Mouse (Mus musculus) heart, embryonic 14.5 days (tissue): ENCODE measurements at regions not wholly inside any gene's neighbourhood (a gene's known extent, or its start where the extent isn't known, plus 50 kb on each side); places are given as distances from the start of the nearest gene placed in this dataset. TPM values are rescaled to one million over a fixed set of nuclear protein-coding genes. Genes with fewer than 3 reads are reported as not detected.

ENCODE experiments used
- ATAC-seq: fragments of 200-750 bp; cut with Nextera tagmentation; 2 replicates; pipeline ENCODE4 v1.8.0; 2017; ENCODE audit warnings: low read depth, moderate TSS enrichment; ENCODE audit not compliant: insufficient number of reproducible peaks, insufficient read depth, low FRiP score
- H3K27ac ChIP-seq, 2 experiments: fragments of 200-500 bp in 1 of 2; fragments of 300-500 bp in 1 of 2; sonication (generic) in 1 of 2; replicated peaks in 1 of 2; 2 replicates each; pipeline ENCODE4 v1.5.1; 2012 to 2014; ENCODE audit warnings: low read depth in 2 of 2, low read length in 2 of 2, control low read depth in 1 of 2, mild to moderate bottlenecking in 1 of 2, mixed read lengths in 1 of 2; ENCODE audit not compliant: control insufficient read depth in 1 of 2, insufficient read depth in 1 of 2
- H3K27me3 ChIP-seq: fragments of 300-500 bp; sonication (generic); 2 replicates; pipeline ENCODE4 v1.6.1; 2014; ENCODE audit warnings: mild to moderate bottlenecking, low read length, control low read depth; ENCODE audit not compliant: control insufficient read depth, insufficient read depth
- H3K36me3 ChIP-seq: fragments of 300-500 bp; sonication (generic); 2 replicates; pipeline ENCODE4 v1.6.1; 2014; ENCODE audit warnings: mild to moderate bottlenecking, control low read depth, low read length, mixed read lengths; ENCODE audit not compliant: control insufficient read depth, insufficient read depth
- H3K4me1 ChIP-seq, 2 experiments: fragments of 200-500 bp in 1 of 2; fragments of 300-500 bp in 1 of 2; sonication (generic) in 1 of 2; 2 replicates each; pipeline ENCODE4 v1.6.1; 2012 to 2014; ENCODE audit warnings: low read length in 2 of 2, control low read depth in 1 of 2, mixed read lengths in 1 of 2; ENCODE audit not compliant: control insufficient read depth in 2 of 2, insufficient read depth in 2 of 2
- H3K4me2 ChIP-seq: fragments of 300-500 bp; sonication (generic); 2 replicates; pipeline ENCODE4 v1.6.1; 2014; ENCODE audit warnings: mild to moderate bottlenecking, low read length
- H3K4me3 ChIP-seq, 2 experiments: fragments of 200-500 bp in 1 of 2; fragments of 300-500 bp in 1 of 2; sonication (generic) in 1 of 2; 2 replicates each; pipeline ENCODE4 v1.5.1; 2012 to 2014; ENCODE audit warnings: low read length in 2 of 2, mild to moderate bottlenecking in 2 of 2, control low read depth in 1 of 2, low read depth in 1 of 2, moderate library complexity in 1 of 2; ENCODE audit not compliant: control insufficient read depth in 1 of 2, insufficient read depth in 1 of 2
- H3K9ac ChIP-seq: fragments of 300-500 bp; sonication (generic); 2 replicates; pipeline ENCODE4 v1.6.1; 2014; ENCODE audit warnings: mild to moderate bottlenecking, low read length
- H3K9me3 ChIP-seq: fragments of 300-500 bp; sonication (generic); 2 replicates; pipeline ENCODE4 v1.6.1; 2016; ENCODE audit warnings: low read length, control low read depth; ENCODE audit not compliant: control insufficient read depth
- WGBS: fragments of 180-500 bp; shearing (Covaris S2); extraction: QIAGEN DNeasy Blood & Tissue Kit; methylation state at CpG from one replicate; pipeline ENCODE4 v1.1.7; 2014; 5-methylcytosine and 5-hydroxymethylcytosine counted together
- microRNA-seq: library from miRNA; unstranded; fragments of <30 nt; microRNA quantifications from one replicate; pipeline ENCODE4, GENCODE M21; 2016

DNA sequence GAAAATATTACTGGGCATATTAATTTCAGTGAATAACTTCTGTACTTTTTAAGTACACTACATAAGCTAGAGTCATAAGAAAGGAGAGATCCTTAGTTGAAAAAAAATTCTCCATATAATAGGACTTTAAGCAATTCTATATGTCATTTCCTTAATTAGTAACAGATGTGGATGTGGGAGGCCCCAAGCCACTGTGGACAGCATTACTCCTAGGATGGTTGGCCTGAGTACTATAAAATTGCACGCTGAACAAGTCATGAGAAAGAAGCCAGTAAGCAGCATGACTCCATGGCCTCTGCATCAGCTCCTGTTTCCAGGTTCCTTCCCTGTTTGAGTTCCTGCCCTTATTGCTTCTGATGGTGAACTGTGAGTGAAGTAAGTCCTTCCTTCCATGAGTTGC, 272.4 kb upstream of the Slitrk5 start:
- no peak overlapping the region for H3K4me3 ChIP-seq
- no peak for ATAC-seq
- 82% methylated on average over 1 of the region's 1 CpGs for WGBS

DNA sequence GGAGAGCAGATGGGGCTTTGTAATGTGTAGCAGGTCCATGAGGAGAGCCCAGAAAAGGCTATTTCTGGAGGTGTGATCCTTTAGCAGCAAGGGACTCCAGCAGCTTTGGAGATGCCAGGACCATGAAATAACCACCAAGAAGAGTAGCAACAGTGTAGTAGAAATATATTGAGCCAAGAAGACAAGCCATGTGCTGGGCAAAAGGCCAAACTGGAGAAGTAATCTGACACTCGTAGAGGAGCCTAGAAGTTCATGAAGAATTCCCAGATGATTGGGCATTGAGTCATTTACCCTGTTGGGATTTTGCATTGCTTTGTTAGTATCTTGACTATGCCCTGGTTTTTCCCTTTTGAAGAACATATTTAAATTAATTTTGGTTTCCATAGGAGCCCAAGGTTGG, 271.3 kb upstream of the Slitrk5 start:
- 19% methylated on average over 1 of the region's 1 CpGs for WGBS
- ATAC-seq, result no peak
- Histone ChIP-seq H3K4me3 (no peak overlapping the region), H3K9me3 (no peaks in the 10 kb centered on the region), H3K4me1 (no peaks in the 10 kb centered on the region), H3K27me3 (no peaks in the 10 kb centered on the region), H3K4me2 (no peak overlapping the region), H3K9ac (no peak overlapping the region), H3K27ac (no peak overlapping the region), H3K36me3 (no peaks in the 10 kb centered on the region)

More for the DNA sequence above, 272.4 kb upstream of the Slitrk5 start:
- Histone ChIP-seq H3K4me1 (no peaks in the 10 kb centered on the region), H3K27ac (no peak overlapping the region), H3K9me3 (no peaks in the 10 kb centered on the region), H3K4me2 (no peak overlapping the region), H3K27me3 (no peaks in the 10 kb centered on the region), H3K9ac (no peak overlapping the region), H3K36me3 (no peaks in the 10 kb centered on the region)

DNA sequence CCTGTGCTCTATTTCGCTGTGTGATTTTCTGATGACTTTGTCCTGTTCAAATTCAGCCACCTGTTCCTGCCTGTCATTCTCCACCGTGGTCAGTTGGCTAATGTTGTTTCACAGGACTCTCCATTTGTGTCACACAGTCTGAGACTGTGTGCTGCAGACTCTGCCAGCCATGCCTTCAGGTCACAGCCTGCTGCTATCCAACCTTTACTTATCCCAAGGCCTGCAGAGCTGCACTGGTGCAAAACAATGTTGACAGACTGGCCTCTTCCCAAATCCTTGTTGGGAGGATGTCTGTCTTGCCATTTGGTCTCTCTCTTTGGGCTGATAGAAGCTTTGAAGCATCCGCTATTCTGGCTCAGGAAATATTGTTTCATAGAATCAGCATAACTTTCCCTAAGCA, 261.4 kb upstream of the Slitrk5 start:
- no peak overlapping the region for H3K9ac ChIP-seq
- 79% methylated on average over 3 of the region's 3 CpGs for WGBS
- no peaks in the 10 kb centered on the region for H3K27me3 ChIP-seq
- H3K27ac ChIP-seq, result no peak overlapping the region
- H3K4me3 ChIP-seq, result no peak overlapping the region
- no peaks in the 10 kb centered on the region for H3K36me3 ChIP-seq
- no peak overlapping the region for H3K4me2 ChIP-seq
- ATAC-seq, result no peak
- H3K4me1 ChIP-seq, result no peaks in the 10 kb centered on the region
- H3K9me3 ChIP-seq, result no peaks in the 10 kb centered on the region

DNA sequence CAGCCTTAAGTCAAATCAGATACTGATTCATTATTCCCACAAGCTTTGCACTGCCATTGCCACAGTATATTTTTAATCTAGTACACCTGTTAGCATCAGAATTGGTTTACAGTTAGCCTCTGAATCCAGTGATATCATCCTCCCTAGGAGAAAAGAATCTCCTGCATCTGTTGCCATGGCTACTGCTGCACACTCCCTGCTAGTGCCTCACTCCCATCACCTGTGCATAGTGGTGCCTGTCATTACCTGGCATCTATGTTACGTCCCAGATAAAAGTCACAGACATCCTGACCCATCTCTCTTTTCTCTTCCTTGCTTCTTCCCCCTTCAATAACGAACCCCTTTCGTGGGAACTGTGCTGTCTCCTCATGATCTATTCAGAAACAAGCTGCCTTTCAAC, 256.4 kb upstream of the Slitrk5 start:
- 65% methylated on average over 3 of the region's 3 CpGs for WGBS
- no peaks in the 10 kb centered on the region for H3K27me3 ChIP-seq
- ATAC-seq, result no peak
- H3K27ac ChIP-seq, result no peak overlapping the region
- H3K9ac ChIP-seq, result no peak overlapping the region
- no peaks in the 10 kb centered on the region for H3K9me3 ChIP-seq
- no peak overlapping the region for H3K4me3 ChIP-seq
- no peaks in the 10 kb centered on the region for H3K36me3 ChIP-seq
- no peak overlapping the region for H3K4me2 ChIP-seq
- no peaks in the 10 kb centered on the region for H3K4me1 ChIP-seq

GRCm38 (mm10) chr14:111429101-111429857, 245.6 kb upstream of the Slitrk5 start:
- no peak overlapping the region for H3K9ac ChIP-seq
- H3K9me3 ChIP-seq, result no peaks in the 10 kb centered on the region
- no peak overlapping the region for H3K4me2 ChIP-seq
- WGBS, result 81% methylated on average over 2 of the region's 2 CpGs
- H3K4me1 ChIP-seq, result no peaks in the 10 kb centered on the region
- no peak overlapping the region for H3K27ac ChIP-seq
- no peak overlapping the region for H3K4me3 ChIP-seq
- H3K27me3 ChIP-seq, result no peaks in the 10 kb centered on the region
- ATAC-seq, result no peak
- H3K36me3 ChIP-seq, result no peaks in the 10 kb centered on the region

Small RNAs in the stretch of these regions (microRNA-seq; reads per million reads assigned to microRNA genes)
- not detected for gene Gm22802
